Mouse (Mus musculus) adrenal gland, postnatal 10 days (tissue): ENCODE measurements around the gene Crot. TPM values are rescaled to one million over a fixed set of nuclear protein-coding genes. Genes with fewer than 3 reads are reported as not detected.
"Not testable (repeated sequence)": the region's sequence is repeated elsewhere in the genome, so short reads cannot be mapped to it uniquely, and the experiment has no call there.

Experiments
- DNase-seq: peaks from one replicate; pipeline ENCODE4 v3.0.0; 2021; ENCODE audit warnings: mixed read lengths
- long read RNA-seq, 2 experiments: library from polyadenylated mRNA; stranded (forward); transcript quantifications; one replicate each; pipeline ENCODE4 v2.0.0; 2021
- total RNA-seq, 2 experiments: library from RNA; stranded (reverse); gene quantifications; 2 replicates each; pipeline ENCODE4 v1.2.3; 2021

Gene Crot
- total RNA-seq: 100 to 1,000 TPM in 1 of 2 experiments, 10 to 100 TPM in 1; 82.2 to 158 TPM
- long read RNA-seq, experiment 1, transcript Crot-201 (18 exons, 2,996 nt): major isoform, 175 of 306 reads
- long read RNA-seq, experiment 1, partial matches to known transcripts: 23 of 306 reads
- long read RNA-seq, experiment 1, other reads (novel, unspliced or antisense): 108 of 306 reads
- long read RNA-seq, experiment 2, transcript Crot-201 (18 exons, 2,996 nt): major isoform, 28 of 54 reads
- long read RNA-seq, experiment 2, partial matches to known transcripts: 4 of 54 reads
- long read RNA-seq, experiment 2, other reads (novel, unspliced or antisense): 22 of 54 reads

DNA sequence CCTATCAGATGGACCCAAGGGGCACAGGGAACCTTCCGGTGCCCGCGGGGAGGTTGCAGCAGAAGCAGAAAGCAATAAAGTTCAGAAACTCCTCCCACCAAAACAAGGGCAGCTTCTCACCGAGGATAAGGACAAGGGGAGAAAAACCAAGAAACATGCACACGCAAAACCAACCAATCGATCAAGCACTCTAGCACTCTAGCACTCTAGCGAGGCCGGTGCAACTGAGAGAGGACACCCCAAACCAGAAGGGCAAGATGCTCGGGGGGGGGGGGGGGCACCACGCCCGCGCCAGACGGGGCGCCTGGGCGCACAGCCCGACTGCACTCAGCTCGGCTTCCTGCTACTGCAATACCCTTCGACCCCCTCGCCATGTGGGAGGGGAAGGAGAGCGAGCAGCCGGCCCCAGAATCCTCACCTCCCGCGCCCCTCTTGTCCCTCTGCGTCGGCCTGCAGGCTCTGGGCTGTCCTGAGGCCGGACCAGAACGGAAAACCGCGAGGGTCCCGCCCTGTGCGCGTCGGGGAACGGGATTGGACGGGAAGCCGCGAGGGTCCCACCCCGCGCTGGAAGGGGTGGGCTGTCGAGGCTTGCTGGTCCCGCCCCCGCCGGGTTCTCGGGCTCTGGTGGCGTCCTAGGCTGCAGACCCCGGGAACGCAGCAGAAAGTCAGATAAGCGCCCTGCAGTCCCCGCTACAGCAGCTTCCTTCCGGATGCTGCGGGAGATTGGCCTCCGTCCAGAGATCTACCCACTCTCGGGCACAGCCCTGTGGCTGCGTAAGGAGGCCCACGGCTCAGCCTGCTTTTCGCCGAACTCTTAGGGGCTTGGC lies at the start of gene Crot:
Crot (minus strand) TSS at position 639 of the 827 bp plus-strand sequence.
- DNase-seq: peak; percentile 97

DNA sequence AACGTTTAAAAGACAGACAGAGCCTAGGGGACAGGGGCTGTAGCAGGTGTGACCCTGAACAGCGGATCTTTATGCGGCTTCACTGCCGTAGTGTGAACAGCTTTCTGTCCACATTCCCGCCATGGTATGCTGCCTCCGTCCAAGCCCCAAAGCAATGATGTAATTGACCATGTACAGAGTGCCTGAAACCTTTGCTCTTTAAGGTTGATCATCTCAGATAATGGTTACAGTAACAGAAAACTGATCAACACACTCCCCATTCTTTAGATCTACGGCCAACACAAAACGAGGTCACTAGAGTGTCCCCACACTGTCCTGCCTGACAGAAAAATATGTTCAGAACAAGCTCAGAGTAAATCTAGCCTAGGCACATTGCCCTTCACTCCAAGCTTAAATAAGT lies 48.8 kb upstream of the Crot start:
- DNase-seq: no peak

DNA sequence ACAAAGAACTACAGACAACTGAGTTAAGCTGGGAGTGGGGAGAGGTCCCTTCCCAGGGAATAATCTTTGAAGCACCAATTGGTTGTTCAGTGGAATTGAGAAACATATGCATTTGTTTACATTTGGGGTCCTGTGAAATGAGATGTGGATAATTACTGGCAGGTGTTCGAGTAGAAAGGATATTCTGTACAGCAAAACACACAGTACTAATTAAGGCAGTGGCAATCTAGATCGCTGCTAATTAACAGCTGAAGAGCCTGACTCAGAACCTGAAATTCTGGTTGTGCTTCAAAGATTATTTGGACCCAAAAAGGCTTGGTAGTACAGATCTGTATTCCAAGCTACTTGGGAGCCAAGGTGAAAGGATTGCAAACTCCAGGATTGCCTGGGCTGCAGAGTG lies 47.7 kb upstream of the Crot start:
- DNase-seq: no peak

DNA sequence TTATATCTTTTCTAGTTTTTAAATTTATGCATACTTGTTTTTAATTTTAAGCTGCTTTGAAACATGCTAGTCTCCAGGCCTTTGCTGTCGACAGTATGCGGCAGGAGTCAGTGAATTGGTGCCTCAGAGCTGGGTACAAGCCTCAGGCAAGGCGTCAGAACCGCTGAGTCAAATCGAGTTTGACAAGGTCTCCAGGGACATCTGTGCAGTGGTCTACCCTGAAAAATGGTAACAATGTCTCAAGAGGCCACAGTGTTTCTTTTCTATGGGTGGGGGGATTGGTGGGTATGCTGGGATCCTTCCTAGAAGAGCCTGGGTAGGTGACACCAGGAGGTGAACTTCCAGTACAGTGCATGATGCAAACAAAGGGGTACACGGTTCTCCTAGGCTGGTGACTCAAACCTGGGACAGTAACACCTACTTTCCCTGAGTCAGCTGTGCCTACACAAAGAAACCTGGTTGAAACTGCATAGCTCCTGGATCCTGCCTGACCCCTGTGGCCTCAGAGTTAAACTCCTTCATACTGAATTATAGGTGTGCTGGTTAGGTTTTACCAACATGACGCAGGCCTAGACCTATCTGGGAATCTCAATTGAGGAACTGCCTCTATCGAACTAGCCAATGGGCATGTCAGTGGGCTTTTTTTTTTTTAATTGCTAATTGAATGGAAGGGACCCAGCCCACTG lies 46.6 kb upstream of the Crot start:
- no peak for DNase-seq

DNA sequence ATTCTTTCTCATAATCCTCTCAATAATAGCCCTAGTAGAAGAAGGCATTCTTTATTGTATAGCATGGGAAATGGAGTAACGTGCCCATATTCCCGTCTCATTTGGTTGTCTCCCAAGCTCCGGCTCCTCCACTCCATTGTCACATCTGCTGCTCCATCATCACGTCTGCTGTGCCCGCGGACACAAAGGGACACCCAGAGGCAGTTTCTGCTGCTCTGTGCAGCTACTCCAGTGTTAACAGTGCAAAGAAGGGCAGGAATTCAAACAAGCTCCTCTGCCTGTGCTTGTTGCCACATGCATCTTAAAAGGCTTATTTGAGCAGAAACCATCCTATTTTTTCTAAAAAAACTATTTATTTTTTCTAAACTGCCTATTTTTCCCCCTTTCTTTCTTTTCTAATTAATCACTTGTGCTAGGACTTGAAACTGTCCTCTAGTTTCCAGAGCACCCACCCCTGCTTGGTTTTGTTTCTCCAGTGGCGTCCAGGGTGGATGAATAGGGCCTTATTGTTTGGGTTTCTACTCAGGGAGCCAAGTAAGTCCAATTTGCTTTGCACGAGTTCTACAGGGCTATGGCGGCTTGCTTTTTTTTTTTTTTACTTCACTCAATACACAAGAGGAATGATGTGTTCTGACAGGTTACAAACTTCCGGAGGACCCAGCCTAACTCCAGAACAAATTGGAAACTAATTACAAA lies 45.7 kb upstream of the Crot start:
- no peak for DNase-seq

DNA sequence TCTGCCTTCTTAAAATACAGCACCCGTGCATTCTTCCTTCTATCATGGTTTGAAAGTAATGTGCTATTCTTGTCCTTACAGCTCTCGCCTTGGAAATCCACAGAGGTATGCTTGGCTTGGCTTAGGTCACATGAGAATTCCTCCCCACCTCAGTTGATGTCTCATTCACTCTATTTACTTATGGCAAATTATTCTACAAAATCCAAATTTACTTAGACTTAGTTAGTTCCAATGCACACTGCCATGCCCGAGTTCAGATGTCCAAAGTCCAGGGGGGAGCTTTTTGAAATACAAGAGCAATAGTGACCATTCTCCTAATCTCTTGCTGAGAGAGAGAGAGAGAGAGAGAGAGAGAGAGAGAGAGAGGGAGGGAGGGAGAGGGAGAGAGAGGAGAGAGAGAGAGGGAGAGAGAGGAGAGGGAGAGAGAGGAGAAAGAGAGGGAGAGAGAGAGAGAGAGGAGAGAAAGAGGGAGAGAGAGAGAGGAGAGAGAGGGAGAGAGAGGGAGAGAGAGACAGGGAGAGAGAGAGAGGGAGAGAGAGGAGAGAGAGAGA lies 43.6 kb upstream of the Crot start:
- no peak for DNase-seq

DNA sequence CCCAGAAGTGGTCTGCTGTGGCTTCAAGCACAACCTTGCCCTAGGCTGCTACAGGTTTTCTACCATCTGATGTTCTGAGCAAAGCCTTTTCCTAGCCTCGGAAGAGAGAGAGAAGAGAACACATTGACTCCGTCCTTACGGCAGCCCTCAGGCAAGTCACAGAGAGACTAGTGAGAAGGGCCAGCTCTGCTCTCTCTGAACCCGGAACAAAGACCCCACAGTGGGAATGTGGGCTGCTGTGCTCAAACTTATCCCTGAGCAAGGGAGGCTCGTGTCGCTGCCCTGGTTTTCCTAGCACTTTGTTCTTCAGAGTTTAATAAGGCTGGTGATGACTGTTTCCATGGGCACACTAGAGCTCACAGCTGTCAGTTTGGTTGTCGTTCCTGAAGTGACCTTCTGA lies 42.9 kb upstream of the Crot start:
- DNase-seq: no peak

DNA sequence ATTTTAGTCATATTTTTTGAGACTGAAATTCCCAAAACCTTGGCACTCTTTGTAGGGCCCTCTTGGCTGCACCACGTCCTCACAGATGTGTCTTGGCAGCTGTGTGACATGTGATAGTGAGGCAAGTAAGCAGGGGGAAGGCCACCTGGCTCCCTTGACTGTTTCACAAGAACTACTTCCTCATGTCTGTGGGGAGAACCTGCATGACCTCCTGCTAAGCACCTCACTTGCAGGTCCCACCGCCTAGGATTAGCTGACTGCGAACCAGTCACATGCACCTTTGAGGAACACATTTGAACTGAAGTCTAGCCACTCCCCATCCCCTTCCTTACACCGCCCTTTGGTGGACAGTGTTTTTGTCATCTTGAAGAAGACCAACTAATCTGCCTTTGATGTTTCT lies 40.2 kb upstream of the Crot start:
- DNase-seq: no peak

DNA sequence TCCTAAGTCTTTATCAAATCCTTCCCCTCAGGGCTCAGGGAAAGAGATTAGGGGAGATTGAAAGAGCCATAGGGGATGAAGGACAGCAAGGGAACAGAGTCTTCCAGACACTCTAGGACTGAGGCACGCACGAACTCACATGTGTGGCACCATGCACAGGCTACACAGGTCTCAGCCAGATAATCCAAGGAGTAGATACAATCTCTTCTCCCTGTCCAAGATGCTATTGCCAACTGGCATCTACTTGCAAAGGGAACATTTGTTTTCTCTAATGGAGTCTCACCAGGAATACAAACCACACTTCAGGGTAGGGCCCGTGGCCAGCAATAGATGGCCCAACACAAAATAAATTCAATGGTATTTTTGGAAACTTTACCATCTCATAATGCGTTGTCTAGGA lies 38.3 kb upstream of the Crot start:
- no peak for DNase-seq

DNA sequence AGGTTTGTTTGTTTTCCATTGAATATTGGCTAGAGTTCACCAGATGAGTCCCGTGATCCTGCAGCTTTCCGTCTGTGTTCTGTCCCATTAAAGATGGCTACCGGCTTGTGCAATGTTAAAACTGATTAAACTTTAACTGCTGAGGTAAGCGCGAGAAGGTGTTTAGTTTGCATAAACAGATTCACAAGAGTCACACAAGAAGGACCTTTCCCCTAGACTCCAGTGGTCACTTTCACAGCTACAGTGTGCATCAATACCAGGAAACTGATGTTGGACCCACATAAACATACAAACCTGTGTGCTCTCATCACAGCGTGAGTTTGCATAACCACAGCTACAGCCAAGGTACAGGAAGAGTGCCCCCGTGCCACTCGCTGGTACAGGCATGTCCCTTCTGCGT lies 37.4 kb upstream of the Crot start:
- no peak for DNase-seq

DNA sequence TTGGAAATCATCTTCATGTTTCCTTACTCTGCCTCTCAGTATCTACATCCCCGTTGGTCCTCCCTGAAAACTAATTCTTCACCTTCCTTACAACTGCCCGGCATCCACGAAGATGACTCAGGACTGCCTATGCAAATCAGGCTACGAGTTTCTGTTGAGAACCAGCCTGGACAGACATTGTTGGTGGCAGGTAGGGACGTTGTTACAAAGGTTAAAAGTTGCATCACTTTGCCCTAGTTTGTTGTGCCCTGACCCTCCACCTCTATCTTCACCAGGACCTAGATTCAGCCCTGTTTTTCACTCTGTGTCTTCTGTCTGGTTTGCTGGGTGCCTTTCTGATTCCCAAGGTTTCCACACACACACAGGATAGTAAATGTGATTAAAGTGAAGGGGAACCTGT lies 36.7 kb upstream of the Crot start:
- no peak for DNase-seq

DNA sequence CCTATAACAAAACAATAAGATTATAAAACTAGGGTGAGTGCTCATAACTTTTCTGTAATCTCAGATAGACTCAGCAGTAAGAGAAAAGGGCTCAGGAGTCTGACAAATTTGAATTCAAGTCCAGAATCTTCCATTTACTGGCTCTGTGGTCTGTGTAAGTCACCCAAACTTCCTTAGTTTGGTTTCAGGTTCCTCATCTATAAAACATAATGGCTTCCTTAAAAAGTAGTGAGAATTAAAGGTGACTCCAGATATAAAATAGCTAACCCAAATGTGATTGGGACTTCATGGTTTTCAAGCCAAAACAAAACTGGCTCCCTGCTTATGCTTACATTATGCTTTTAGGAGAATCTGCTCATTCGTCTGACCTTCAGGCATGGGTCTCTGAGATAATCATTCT lies 35.5 kb upstream of the Crot start:
- no peak for DNase-seq

DNA sequence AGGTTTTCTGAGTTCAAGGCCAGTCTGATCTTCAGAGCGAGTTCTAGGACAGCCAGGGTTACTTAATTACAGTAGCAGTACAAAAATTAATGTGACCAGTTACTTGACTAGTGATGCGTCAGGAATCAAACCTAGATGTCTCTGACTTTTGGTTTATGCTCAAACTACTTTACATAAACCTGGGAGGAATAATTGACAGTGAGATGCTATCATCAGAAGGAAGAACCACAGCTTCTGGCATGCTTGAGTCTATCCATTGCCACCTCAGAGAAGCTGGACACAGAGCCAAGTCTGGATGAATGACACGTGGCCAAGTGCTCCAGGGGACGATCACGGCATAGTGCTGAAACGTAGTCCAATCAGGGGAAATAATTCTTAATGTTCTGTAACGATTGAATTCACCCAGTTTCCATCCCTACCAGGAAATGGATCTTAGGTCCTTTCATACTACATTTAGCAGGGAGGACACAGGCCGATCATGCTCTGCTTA lies 35.0 kb upstream of the Crot start:
- no peak for DNase-seq

DNA sequence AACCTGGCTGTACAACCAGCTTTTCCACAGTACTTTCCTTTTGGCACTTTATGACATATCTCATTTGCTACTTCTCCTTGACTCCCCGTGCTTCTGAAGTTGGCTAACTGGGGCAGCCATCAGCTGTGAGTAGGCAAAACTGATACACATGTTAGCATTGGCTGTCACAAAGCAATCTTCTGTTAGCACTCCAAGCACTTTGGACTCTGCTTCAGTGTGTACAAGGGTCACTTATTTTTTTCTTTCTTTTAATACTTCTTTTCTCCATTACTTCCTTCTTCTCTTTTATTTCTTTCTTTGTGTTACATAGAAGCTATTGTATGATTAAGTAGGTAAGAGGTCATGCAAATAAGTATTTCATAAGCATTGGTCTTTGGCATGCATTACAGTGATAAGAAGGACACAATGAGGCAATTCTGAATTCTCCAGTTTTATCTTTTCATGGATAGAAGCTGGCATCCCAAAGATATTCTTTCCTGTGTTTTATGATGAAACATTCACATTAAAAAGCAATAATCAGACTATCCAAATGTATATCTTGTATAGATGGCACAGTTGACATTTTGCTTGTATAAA lies 31.2 kb upstream of the Crot start:
- DNase-seq: no peak

DNA sequence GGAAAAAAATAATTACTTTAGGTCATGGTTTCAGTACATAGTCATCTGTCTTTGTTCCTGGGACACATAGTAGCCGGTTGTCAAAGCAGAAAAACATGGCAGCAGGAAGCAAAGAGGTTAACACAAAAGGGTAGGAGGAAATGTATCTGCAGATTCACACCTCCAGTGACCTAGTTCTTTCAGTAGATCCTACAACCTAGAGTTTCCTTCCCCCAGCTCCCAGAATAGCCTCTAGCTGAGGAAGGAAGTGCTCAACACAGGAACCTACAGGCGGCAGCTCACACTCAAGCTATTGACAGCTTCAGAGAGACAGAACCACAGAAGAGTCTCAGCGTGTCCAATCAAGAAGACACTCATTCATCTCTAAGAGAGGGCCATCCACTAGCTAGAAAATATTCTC lies 18.2 kb upstream of the Crot start:
- DNase-seq: no peak

DNA sequence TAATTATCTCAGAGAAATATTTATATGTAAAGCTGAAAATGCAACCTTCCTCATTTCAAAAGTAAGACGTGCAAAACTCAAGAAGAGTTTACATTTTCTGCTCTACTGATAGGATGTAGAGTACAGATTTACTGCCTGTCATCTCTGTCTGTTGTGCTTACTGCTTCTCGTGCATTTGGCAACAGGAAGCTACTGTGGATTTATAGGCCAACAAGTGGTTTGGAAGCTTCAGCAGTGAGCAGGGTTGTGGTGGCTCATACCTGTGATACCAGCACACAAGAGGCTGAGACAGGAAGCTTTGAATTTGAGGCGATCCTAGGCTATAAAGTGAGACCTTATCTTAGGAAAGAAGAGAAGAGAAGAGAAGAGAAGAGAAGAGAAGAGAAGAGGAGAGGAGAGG lies 17.6 kb upstream of the Crot start:
- no peak for DNase-seq

DNA sequence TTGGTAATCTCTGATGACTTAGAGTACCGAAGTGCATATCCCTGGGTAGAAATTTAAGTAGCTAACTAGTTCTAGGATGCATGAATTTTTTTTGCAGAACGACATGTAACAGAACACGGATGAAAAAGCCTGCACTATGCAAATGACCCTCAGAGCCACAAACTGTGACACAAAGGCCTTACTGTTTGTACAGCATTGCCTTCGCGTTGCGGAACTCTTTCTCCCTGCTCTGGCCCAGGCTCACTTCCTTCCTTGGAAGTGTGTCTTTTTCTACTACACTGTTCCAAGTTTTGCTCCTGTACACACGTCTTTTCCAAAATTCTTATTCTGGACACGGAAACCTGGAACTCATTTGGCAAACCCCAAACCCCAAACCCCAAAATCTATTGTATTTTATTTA lies 14.2 kb upstream of the Crot start:
- DNase-seq: no peak

DNA sequence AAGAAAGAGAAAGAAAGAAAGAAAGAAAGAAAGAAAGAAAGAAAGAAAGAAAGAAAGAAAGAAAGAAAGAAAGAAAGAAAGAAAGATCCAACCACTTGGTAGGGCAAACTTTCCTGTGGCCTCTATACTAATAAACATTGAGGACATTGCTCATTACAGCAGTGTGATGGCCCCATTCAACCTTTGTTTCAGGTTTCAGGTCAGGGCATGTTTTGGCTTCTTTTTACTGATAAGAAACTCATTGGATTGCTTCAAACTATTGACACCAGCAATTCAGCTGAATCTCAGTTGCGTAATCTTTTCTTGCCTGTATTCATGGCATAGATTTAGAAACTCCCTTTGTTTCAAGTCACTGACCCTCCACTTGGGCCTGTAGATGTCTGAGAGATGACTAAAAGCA lies 13.0 kb upstream of the Crot start:
- DNase-seq: no peak

DNA sequence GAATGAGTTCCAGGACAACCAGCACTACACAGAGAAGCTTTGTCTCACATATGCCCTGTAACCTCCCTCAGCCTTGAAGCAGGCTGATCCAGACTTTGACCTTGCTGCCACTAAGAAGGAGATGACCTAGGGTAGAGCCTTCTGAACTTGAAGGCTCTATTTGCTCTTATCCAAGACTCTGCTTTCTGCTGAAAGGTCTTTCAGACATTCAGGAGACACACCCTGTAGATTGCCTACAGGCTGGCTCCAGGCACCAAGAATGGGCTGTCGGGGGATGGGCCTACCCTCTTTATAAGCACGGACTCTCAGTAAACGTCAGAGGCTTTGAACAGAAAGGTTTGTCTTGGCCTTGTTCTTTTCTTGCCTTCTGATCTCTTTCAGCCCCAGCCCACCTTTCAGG lies 9.5 kb upstream of the Crot start:
- DNase-seq: not testable (repeated sequence)

DNA sequence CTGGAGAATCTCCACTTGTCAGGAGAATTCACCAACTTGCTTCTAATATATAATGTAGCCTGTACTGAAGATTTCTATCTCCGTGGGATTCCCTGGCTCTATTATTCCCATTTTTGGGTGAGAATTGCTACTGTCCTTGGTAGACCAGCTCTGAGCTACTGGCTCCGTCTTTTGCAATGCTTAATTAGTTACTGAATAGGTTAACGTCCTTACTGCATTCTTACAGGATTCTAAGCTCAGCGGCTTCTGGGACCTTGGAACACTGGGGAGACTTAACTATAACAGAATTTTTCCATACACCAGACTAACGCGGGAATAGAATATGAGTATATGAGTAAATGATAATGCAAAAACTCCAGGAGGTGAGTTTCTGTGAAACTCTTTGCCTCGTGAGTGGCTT lies 2.9 kb upstream of the Crot start:
- not testable (repeated sequence) for DNase-seq

DNA sequence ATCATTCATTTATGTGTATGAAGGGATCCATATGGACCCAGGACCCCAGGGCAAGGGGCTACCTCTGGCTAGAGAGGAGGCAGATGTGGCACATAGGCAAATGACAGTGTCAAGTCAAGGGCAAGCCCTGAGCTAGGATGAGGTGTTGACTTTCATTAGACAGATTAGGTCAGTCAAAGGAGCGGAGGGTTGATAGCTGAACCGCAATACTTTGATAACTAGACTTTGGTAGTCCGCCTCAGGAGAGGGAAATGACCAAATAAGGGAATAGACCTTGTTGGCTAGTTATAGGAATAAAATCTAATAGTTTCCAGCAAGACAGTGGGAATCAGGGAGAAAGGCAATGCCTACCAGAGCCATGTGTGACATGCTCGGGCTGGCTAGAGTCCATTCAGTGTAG lies 2.0 kb upstream of the Crot start:
- DNase-seq: no peak

DNA sequence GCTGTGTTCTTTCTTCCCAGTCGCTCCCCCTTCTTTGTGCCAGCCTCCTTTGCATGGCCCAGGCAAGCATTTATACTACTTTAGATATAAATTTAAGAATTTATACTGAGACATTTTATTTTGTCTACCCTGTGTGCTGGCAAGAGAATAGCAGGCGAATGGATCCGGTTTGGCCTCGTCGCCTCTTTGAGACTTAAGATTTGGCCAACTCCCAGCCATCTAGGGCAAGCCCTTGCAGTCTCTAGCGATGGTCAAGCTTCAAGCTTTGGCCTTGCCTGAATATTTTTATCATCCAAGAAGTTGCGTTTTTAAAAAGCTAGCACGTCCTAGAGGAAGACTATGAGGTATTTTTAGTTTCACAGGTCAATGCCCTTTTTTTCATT lies 380 bp upstream of the Crot start:
- DNase-seq: no peak
